Mouse (Mus musculus) stomach, postnatal 0 days (tissue): ENCODE results near the gene Plekha7.
A peak's percentile ranks its signal among the peaks of the same experiment; 100 is the strongest.

ENCODE experiments used
- CTCF ChIP-seq: IDR thresholded peaks from 2 replicates; pipeline ENCODE4 v1.5.1; 2016; ENCODE audit warnings: antibody characterized with exemption, low read depth, mild to moderate bottlenecking, moderate library complexity
- EP300 ChIP-seq: optimal IDR thresholded peaks from 2 replicates; pipeline ENCODE3; 2016; ENCODE audit warnings: antibody characterized with exemption

- peak; percentile 97 for TF ChIP-seq CTCF
- no peak for TF ChIP-seq EP300
These were observed 15.3 kb upstream of the Plekha7 start for GRCm38 (mm10) chr7:116323331-116323964.
